Mouse (Mus musculus): ENCODE data around the gene Ndufb10. TPM values are rescaled to one million over a fixed set of nuclear protein-coding genes. Genes with fewer than 3 reads are reported as not detected.

The Ndufb10 gene
- polyA plus RNA-seq, 1 experiment from 2014 or later = 413 TPM

- no peak overlapping the region for H3K4me3 ChIP-seq (ENCODE audit: low read depth, low read length)
These were observed 31.9 kb downstream of the Ndufb10 start for GRCm38 (mm10) chr17:24692385-24692784.

GRCm38 (mm10) chr17:24689251-24690081 is 34.8 kb downstream of the Ndufb10 start, which contains the start of gene Syngr3:
Gene Syngr3, minus strand, starts transcription at chr17:24689955.
- Histone ChIP-seq H3K36me3 (ENCODE audit: control insufficient read depth, insufficient read depth) (peaks cover 10% of the 10 kb centered on the region; the same call in 1 of the 2 replicates), H3K4me3 (ENCODE audit: low read depth, low read length) (peak within 1 kb of the TSS; percentile 38), H3K27me3 (replicated peaks; ENCODE audit: control insufficient read depth, insufficient read depth, low read length) (peaks cover 36% of the 10 kb centered on the region), H3K9me3 (ENCODE audit: control insufficient read depth) (no peaks in the 10 kb centered on the region), H3K4me1 (replicated peaks; ENCODE audit: control insufficient read depth, insufficient read depth, low read length) (peaks cover 6% of the 10 kb centered on the region; the same call in 1 of the 2 replicates), H3K9ac (ENCODE audit: low read depth, low read length) (peak within 1 kb of the TSS; percentile 37), H3K27ac (ENCODE audit: low read depth, low read length) (no peak within 1 kb of the TSS), H3K4me2 (replicated peaks; ENCODE audit: low read depth) (peak within 1 kb of the TSS; percentile 65)
- ATAC-seq = no peak
- WGBS = 2% methylated on average over 46 of the region's 55 CpGs
- 0 out of 2 replicates have a peak, but pooled peaks have one; percentile 12 for TF ChIP-seq CTCF (IDR thresholded peaks at IDR 0.05; ENCODE audit: low read depth)

More at GRCm38 (mm10) chr17:24692385-24692784, 31.9 kb downstream of the Ndufb10 start:
- no peak overlapping the region for H3K4me2 ChIP-seq (replicated peaks; ENCODE audit: low read depth)
- H3K27me3 ChIP-seq (replicated peaks; ENCODE audit: control insufficient read depth, insufficient read depth, low read length) = peaks cover 33% of the 10 kb centered on the region
- 83% methylated on average over 5 of the region's 5 CpGs for WGBS
- ATAC-seq = no peak
- no peaks in the 10 kb centered on the region for H3K9me3 ChIP-seq (ENCODE audit: control insufficient read depth)
- no peak overlapping the region for H3K27ac ChIP-seq (ENCODE audit: low read depth, low read length)
- TF ChIP-seq CTCF (IDR thresholded peaks at IDR 0.05; ENCODE audit: low read depth) = no peak
- H3K4me1 ChIP-seq (replicated peaks; ENCODE audit: control insufficient read depth, insufficient read depth, low read length) = peaks cover 6% of the 10 kb centered on the region; the same call in 1 of the 2 replicates
- no peak overlapping the region for H3K9ac ChIP-seq (ENCODE audit: low read depth, low read length)
- peaks cover 10% of the 10 kb centered on the region; the same call in 1 of the 2 replicates for H3K36me3 ChIP-seq (ENCODE audit: control insufficient read depth, insufficient read depth)

DNA sequence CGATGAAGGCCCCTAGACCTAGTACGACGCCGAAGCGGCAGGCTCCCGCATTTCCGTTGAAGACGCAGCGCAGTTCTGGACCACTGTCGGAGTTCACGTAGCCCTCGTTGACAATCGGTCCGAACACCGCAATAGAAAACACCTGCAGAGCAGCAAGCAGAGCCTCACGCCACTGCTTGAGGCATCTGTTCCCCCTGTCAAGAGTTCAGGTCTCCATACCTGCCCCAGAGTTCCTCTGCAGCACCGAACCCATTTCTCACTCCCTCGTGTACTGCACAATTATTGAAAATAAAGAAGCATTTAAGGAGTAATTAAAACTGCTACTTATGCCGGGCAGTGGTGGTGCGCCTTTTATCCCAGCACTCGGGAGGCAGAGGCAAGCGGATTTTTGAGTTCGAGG is 36.7 kb downstream of the Ndufb10 start:
- Histone ChIP-seq H3K27ac (ENCODE audit: low read depth, low read length) (no peak overlapping the region), H3K4me3 (ENCODE audit: low read depth, low read length) (peak overlapping the region; percentile 38), H3K4me1 (replicated peaks; ENCODE audit: control insufficient read depth, insufficient read depth, low read length) (peaks cover 6% of the 10 kb centered on the region; the same call in 1 of the 2 replicates), H3K9me3 (ENCODE audit: control insufficient read depth) (no peaks in the 10 kb centered on the region), H3K4me2 (replicated peaks; ENCODE audit: low read depth) (peak overlapping the region; percentile 61), H3K27me3 (replicated peaks; ENCODE audit: control insufficient read depth, insufficient read depth, low read length) (peaks cover 36% of the 10 kb centered on the region), H3K36me3 (ENCODE audit: control insufficient read depth, insufficient read depth) (peaks cover 4% of the 10 kb centered on the region; the same call in 1 of the 2 replicates), H3K9ac (ENCODE audit: low read depth, low read length) (no peak overlapping the region)
- no peak for ATAC-seq
- 23% methylated on average over 23 of the region's 23 CpGs for WGBS
- no peak for TF ChIP-seq CTCF (IDR thresholded peaks at IDR 0.05; ENCODE audit: low read depth)

GRCm38 (mm10) chr17:24687146-24687595 is 37.1 kb downstream of the Ndufb10 start:
- H3K4me3 ChIP-seq (ENCODE audit: low read depth, low read length) = peak overlapping the region; percentile 38
- peaks cover under 1% of the 10 kb centered on the region; the same call in 1 of the 2 replicates for H3K36me3 ChIP-seq (ENCODE audit: control insufficient read depth, insufficient read depth)
- H3K9ac ChIP-seq (ENCODE audit: low read depth, low read length) = peak overlapping the region; percentile 26; the same call in 1 of the 2 replicates
- peak; percentile 46 for ATAC-seq
- peaks cover 36% of the 10 kb centered on the region for H3K27me3 ChIP-seq (replicated peaks; ENCODE audit: control insufficient read depth, insufficient read depth, low read length)
- peak overlapping the region; percentile 61 for H3K4me2 ChIP-seq (replicated peaks; ENCODE audit: low read depth)
- H3K9me3 ChIP-seq (ENCODE audit: control insufficient read depth) = no peaks in the 10 kb centered on the region
- H3K4me1 ChIP-seq (replicated peaks; ENCODE audit: control insufficient read depth, insufficient read depth, low read length) = peaks cover 6% of the 10 kb centered on the region; the same call in 1 of the 2 replicates
- H3K27ac ChIP-seq (ENCODE audit: low read depth, low read length) = no peak overlapping the region
- TF ChIP-seq CTCF (IDR thresholded peaks at IDR 0.05; ENCODE audit: low read depth) = peak; percentile 11; the same call in 1 of the 2 replicates
- WGBS = under 1% methylated on average over 25 of the region's 25 CpGs

DNA sequence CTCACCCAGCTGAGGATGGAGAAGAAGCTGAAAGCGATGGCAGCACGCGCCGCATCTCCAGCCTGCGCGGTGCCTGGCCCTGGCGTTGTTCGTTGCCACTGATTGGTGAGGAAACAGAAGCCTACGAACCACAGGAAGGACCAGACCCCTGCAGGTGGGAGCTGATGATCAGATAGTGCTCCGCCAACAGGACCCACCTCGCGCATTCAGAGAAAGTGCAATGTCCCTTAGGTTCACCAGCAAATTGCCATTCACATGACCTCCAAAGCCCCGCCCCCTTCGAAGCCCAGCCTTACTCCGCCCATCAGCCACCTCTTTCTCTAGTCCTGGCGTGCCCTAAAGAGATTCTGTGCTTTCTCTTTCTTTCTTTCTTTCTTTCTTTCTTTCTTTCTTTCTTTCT is 37.8 kb downstream of the Ndufb10 start:
- Histone ChIP-seq H3K9ac (ENCODE audit: low read depth, low read length) (no peak overlapping the region; the same call in 1 of the 2 replicates), H3K36me3 (ENCODE audit: control insufficient read depth, insufficient read depth) (peaks cover 7% of the 10 kb centered on the region), H3K4me1 (replicated peaks; ENCODE audit: control insufficient read depth, insufficient read depth, low read length) (peaks cover 6% of the 10 kb centered on the region; the same call in 1 of the 2 replicates), H3K4me2 (replicated peaks; ENCODE audit: low read depth) (peak overlapping the region; percentile 45), H3K4me3 (ENCODE audit: low read depth, low read length) (0 out of 2 replicates have a peak overlapping the region, but pooled peaks have one; percentile 2), H3K27ac (ENCODE audit: low read depth, low read length) (no peak overlapping the region), H3K9me3 (ENCODE audit: control insufficient read depth) (no peaks in the 10 kb centered on the region), H3K27me3 (replicated peaks; ENCODE audit: control insufficient read depth, insufficient read depth, low read length) (peaks cover 36% of the 10 kb centered on the region)
- TF ChIP-seq CTCF (IDR thresholded peaks at IDR 0.05; ENCODE audit: low read depth) = no peak
- ATAC-seq = 0 out of 2 replicates have a peak, but pooled peaks have one; percentile 61
- WGBS = 37% methylated on average over 16 of the region's 16 CpGs

- Histone ChIP-seq H3K4me3 (ENCODE audit: low read depth, low read length) (no peak overlapping the region), H3K4me1 (replicated peaks; ENCODE audit: control insufficient read depth, insufficient read depth, low read length) (no peaks in the 10 kb centered on the region), H3K9me3 (ENCODE audit: control insufficient read depth) (no peaks in the 10 kb centered on the region), H3K36me3 (ENCODE audit: control insufficient read depth, insufficient read depth) (peaks cover 67% of the 10 kb centered on the region), H3K4me2 (replicated peaks; ENCODE audit: low read depth) (peak overlapping the region; percentile 48), H3K27ac (ENCODE audit: low read depth, low read length) (peak overlapping the region; percentile 62), H3K9ac (ENCODE audit: low read depth, low read length) (no peak overlapping the region), H3K27me3 (replicated peaks; ENCODE audit: control insufficient read depth, insufficient read depth, low read length) (no peaks in the 10 kb centered on the region)
- WGBS = 49% methylated on average over 24 of the region's 24 CpGs
- peak; percentile 76 for ATAC-seq
- TF ChIP-seq CTCF (IDR thresholded peaks at IDR 0.05; ENCODE audit: low read depth) = no peak
These were observed 46.7 kb downstream of the Ndufb10 start for GRCm38 (mm10) chr17:24677500-24678080.
